Mouse (Mus musculus): ENCODE measurements around the gene Mea1. TPM values are rescaled to one million over a fixed set of nuclear protein-coding genes. Genes with fewer than 3 reads are reported as not detected.

The Mea1 gene
- total RNA-seq, 1 experiment from 2014 or later: 63.6 TPM

GRCm38 (mm10) chr17:46728904-46729318 lies 50.3 kb downstream of the Mea1 start, which contains the start of gene Gnmt:
Gnmt (minus strand) TSS chr17:46729168.
- no peak for ATAC-seq (replicated peaks; ENCODE audit: low read depth, poor library complexity, severe bottlenecking)

Other genes starting within 250 kb of the Mea1 start
- not detected in 2 replicates for gene Crip3, start 249.9 kb upstream of the Mea1 start, total RNA-seq (2017)
- gene Slc22a7, start 240.3 kb upstream of the Mea1 start, total RNA-seq (2017): not detected in 2 replicates
- not detected in 2 replicates for gene Ttbk1, start 191.1 kb upstream of the Mea1 start, total RNA-seq (2017)
- 13.3 and 14.5 TPM in 2 replicates for gene Dnph1, start 182.1 kb upstream of the Mea1 start, total RNA-seq (2017)
- 17.3 and 21.2 TPM in 2 replicates for gene Cul9, start 132.4 kb upstream of the Mea1 start, total RNA-seq (2017)
- 32.5 and 35.4 TPM in 2 replicates for gene Srf, start 122.6 kb upstream of the Mea1 start, total RNA-seq (2017)
- 5.7 and 6.7 TPM in 2 replicates for gene Ptk7, start 49.3 kb upstream of the Mea1 start, total RNA-seq (2017)
- gene Klc4, start 32.8 kb upstream of the Mea1 start, total RNA-seq (2017): 6.1 and 6.9 TPM in 2 replicates
- gene Mrpl2, start 32.6 kb upstream of the Mea1 start, total RNA-seq (2017): 102 and 113 TPM in 2 replicates
- gene Cul7, start 28.5 kb upstream of the Mea1 start, total RNA-seq (2017): 13.8 and 22.7 TPM in 2 replicates
- 46.2 and 51.9 TPM in 2 replicates for gene Rrp36, start 4.4 kb upstream of the Mea1 start, total RNA-seq (2017)
- gene Klhdc3, start 2.1 kb downstream of the Mea1 start, total RNA-seq (2017): 29.1 and 37.0 TPM in 2 replicates
- 41.7 and 45.4 TPM in 2 replicates for gene Ppp2r5d, start 26.3 kb downstream of the Mea1 start, total RNA-seq (2017)
- gene Pex6, start 32.7 kb downstream of the Mea1 start, total RNA-seq (2017): 10.3 and 17.7 TPM in 2 replicates
- gene Gnmt, start 50.4 kb downstream of the Mea1 start, total RNA-seq (2017): not detected in 2 replicates
- 76.0 and 76.7 TPM in 2 replicates for gene Cnpy3, start 73.4 kb downstream of the Mea1 start, total RNA-seq (2017)
- not detected in 2 replicates for gene Ptcra, start 84.9 kb downstream of the Mea1 start, total RNA-seq (2017)
- gene 2310039H08Rik, start 93.8 kb downstream of the Mea1 start, total RNA-seq (2017): 15.3 and 16.2 TPM in 2 replicates
- 129 and 146 TPM in 2 replicates for gene Rpl7l1, start 103.9 kb downstream of the Mea1 start, total RNA-seq (2017)
- 43.2 and 55.4 TPM in 2 replicates for gene Bicral, start 179.7 kb downstream of the Mea1 start, total RNA-seq (2017)
- gene Tbcc, start 211.9 kb downstream of the Mea1 start, total RNA-seq (2017): 12.3 and 16.9 TPM in 2 replicates
- gene Prph2, start 231.7 kb downstream of the Mea1 start, total RNA-seq (2017): not detected in 2 replicates